Mouse (Mus musculus) brown adipose tissue, adult 24 weeks (tissue): ENCODE data around the gene Gm13199. TPM values are rescaled to one million over a fixed set of nuclear protein-coding genes. Genes with fewer than 3 reads are reported as not detected.
A peak's percentile ranks its signal among the peaks of the same experiment; 100 is the strongest.

ENCODE experiments used
- H3K27ac ChIP-seq: fragments of 200-500 bp; replicated peaks from 2 replicates; pipeline ENCODE4 v1.5.1; 2012; ENCODE audit warnings: low read depth, mild to moderate bottlenecking, low read length
- H3K4me1 ChIP-seq: fragments of 200-500 bp; 2 replicates; pipeline ENCODE4 v1.6.1; 2012; ENCODE audit warnings: low read length, mixed read lengths; ENCODE audit not compliant: control insufficient read depth, insufficient read depth, insufficient read length
- H3K4me3 ChIP-seq: fragments of 200-500 bp; 2 replicates; pipeline ENCODE4 v1.5.1; 2012; ENCODE audit warnings: low read depth, mild to moderate bottlenecking, low read length, moderate library complexity; ENCODE audit not compliant: insufficient read depth
- polyA plus RNA-seq: library from polyadenylated mRNA; stranded (reverse); fragments of >200 nt; gene quantifications from 2 replicates; pipeline ENCODE4 v1.2.4, GENCODE M21; 2012; ENCODE audit not compliant: missing spikeins, insufficient read depth, insufficient read length

Gm13199 gene
- polyA plus RNA-seq, 1 experiment, result not detected

GRCm38 (mm10) chr2:5844873-5845631 lies 17.7 kb downstream of the Gm13199 start, which contains the start of the genes Nudt5 and Cdc123:
Gene Nudt5, plus strand, starts transcription at chr2:5845019.
Gene Cdc123, minus strand, starts transcription at chr2:5845164.
- Histone ChIP-seq H3K4me1 (no peaks in the 10 kb centered on the region), H3K4me3 (peak within 1 kb of the TSS; percentile 96), H3K27ac (peak within 1 kb of the TSS; percentile 98)

- Histone ChIP-seq H3K4me3 (peak overlapping the region; percentile 96), H3K4me1 (no peaks in the 10 kb centered on the region), H3K27ac (peak overlapping the region; percentile 98)
These were observed 18.4 kb downstream of the Gm13199 start for GRCm38 (mm10) chr2:5844181-5844872.

- Histone ChIP-seq H3K27ac (no peak overlapping the region), H3K4me3 (no peak overlapping the region), H3K4me1 (no peaks in the 10 kb centered on the region)
These were observed 21.9 kb downstream of the Gm13199 start for GRCm38 (mm10) chr2:5840815-5841214.

- H3K4me3 ChIP-seq, result no peak overlapping the region
- no peak overlapping the region for H3K27ac ChIP-seq
- H3K4me1 ChIP-seq, result no peaks in the 10 kb centered on the region
These were observed 37.3 kb downstream of the Gm13199 start for GRCm38 (mm10) chr2:5825265-5825913.

- H3K4me1 ChIP-seq, result no peaks in the 10 kb centered on the region
- no peak overlapping the region for H3K27ac ChIP-seq
- H3K4me3 ChIP-seq, result no peak overlapping the region
These were observed 38.0 kb downstream of the Gm13199 start for GRCm38 (mm10) chr2:5824685-5825084.

GRCm38 (mm10) chr2:5824213-5824612 lies 38.5 kb downstream of the Gm13199 start:
- no peaks in the 10 kb centered on the region for H3K4me1 ChIP-seq
- no peak overlapping the region for H3K27ac ChIP-seq
- H3K4me3 ChIP-seq, result no peak overlapping the region

GRCm38 (mm10) chr2:5822449-5822848 lies 40.3 kb downstream of the Gm13199 start:
- Histone ChIP-seq H3K27ac (no peak overlapping the region), H3K4me3 (no peak overlapping the region), H3K4me1 (no peaks in the 10 kb centered on the region)

GRCm38 (mm10) chr2:5821264-5821663 lies 41.5 kb downstream of the Gm13199 start:
- Histone ChIP-seq H3K4me3 (no peak overlapping the region), H3K27ac (no peak overlapping the region), H3K4me1 (no peaks in the 10 kb centered on the region)

Other genes with a start within 250 kb of the Gm13199 start
- 1.6 and 1.9 TPM in 2 replicates for gene Camk1d, start 148.4 kb downstream of the Gm13199 start, polyA plus RNA-seq
- gene Nudt5, start 17.9 kb downstream of the Gm13199 start, polyA plus RNA-seq, result 72.0 and 99.9 TPM in 2 replicates
- 101 and 126 TPM in 2 replicates for gene Cdc123, start 17.8 kb downstream of the Gm13199 start, polyA plus RNA-seq
- 11.4 and 17.1 TPM in 2 replicates for gene Sec61a2, start 32.5 kb upstream of the Gm13199 start, polyA plus RNA-seq
- gene Dhtkd1, start 79.9 kb upstream of the Gm13199 start, polyA plus RNA-seq, result 1.8 and 2.1 TPM in 2 replicates
- 12.4 and 14.4 TPM in 2 replicates for gene Upf2, start 88.5 kb upstream of the Gm13199 start, polyA plus RNA-seq